Mouse (Mus musculus) CH12.LX (cell line): ENCODE measurements around the gene Trabd2b. TPM values are rescaled to one million over a fixed set of nuclear protein-coding genes. Genes with fewer than 3 reads are reported as not detected.

Experiments
- DNase-seq: peaks from one replicate; pipeline ENCODE4 v3.0.0-alpha.2; 2013; ENCODE audit errors: extremely low read depth
- H3K27ac ChIP-seq: 2 replicates; pipeline ENCODE4 v1.5.1; 2012; ENCODE audit warnings: low read depth, mild to moderate bottlenecking, control low read depth, moderate library complexity; ENCODE audit not compliant: insufficient read depth
- H3K27me3 ChIP-seq: replicated peaks from 2 replicates; pipeline ENCODE3; 2012; ENCODE audit warnings: inconsistent platforms
- H3K36me3 ChIP-seq, 2 experiments: replicated peaks in 1 of 2; 2 replicates each; pipeline versions ENCODE3 to v1.6.1; 2012; ENCODE audit warnings: inconsistent platforms in 1 of 2, low read length in 1 of 2, mild to moderate bottlenecking in 1 of 2, mixed read lengths in 1 of 2, moderate library complexity in 1 of 2; ENCODE audit not compliant: control insufficient read depth in 1 of 2, insufficient read depth in 1 of 2
- H3K4me1 ChIP-seq, 2 experiments: 2 replicates each; pipeline ENCODE4 v1.6.1; 2012; ENCODE audit warnings: inconsistent platforms in 1 of 2, moderate library complexity in 1 of 2; ENCODE audit not compliant: insufficient read depth in 2 of 2, control insufficient read depth in 1 of 2
- H3K4me2 ChIP-seq: 2 replicates; pipeline ENCODE4 v1.6.1; 2012; ENCODE audit warnings: low read depth, mild to moderate bottlenecking, control low read depth; ENCODE audit not compliant: poor library complexity, insufficient read depth, severe bottlenecking
- H3K4me3 ChIP-seq, 3 experiments: fragments of 150-350 bp in 1 of 3; sonication (generic) in 1 of 3; replicated peaks in 1 of 3; 2 replicates each; pipeline versions ENCODE3 to v1.5.1; 2011 to 2012; ENCODE audit warnings: low read depth in 2 of 3, low read length in 2 of 3, mild to moderate bottlenecking in 2 of 3, moderate library complexity in 2 of 3, control low read depth in 1 of 3, improper control_type of control experiment in 1 of 3, inconsistent platforms in 1 of 3, mixed read lengths in 1 of 3; ENCODE audit not compliant: poor library complexity in 1 of 3
- H3K79me2 ChIP-seq: replicated peaks from 2 replicates; pipeline ENCODE4 v1.6.1; 2012; ENCODE audit warnings: mild to moderate bottlenecking, moderate library complexity; ENCODE audit not compliant: control insufficient read depth, poor library complexity, insufficient read depth, severe bottlenecking; ENCODE audit errors: extremely low read depth
- H3K9ac ChIP-seq: 2 replicates; pipeline ENCODE4 v1.6.1; 2012; ENCODE audit warnings: low read depth, mild to moderate bottlenecking, control low read depth, moderate library complexity; ENCODE audit not compliant: insufficient read depth
- H3K9me3 ChIP-seq: replicated peaks from 2 replicates; pipeline ENCODE3; 2012; ENCODE audit warnings: low read length, inconsistent platforms, mixed read lengths
- CHD1 ChIP-seq: IDR thresholded peaks from 2 replicates; pipeline ENCODE4 v1.6.1; 2012; ENCODE audit warnings: low read depth, low read length, improper control_type of control experiment, inconsistent platforms
- ELF1 ChIP-seq: IDR thresholded peaks from 2 replicates; pipeline ENCODE4 v1.6.1; 2014; ENCODE audit warnings: low read depth, mild to moderate bottlenecking, inconsistent platforms, low read length, improper control_type of control experiment
- ETS1 ChIP-seq: conservative IDR thresholded peaks from 2 replicates; pipeline ENCODE4 v1.6.1; 2012; ENCODE audit warnings: low read depth, mild to moderate bottlenecking, inconsistent platforms, low read length, improper control_type of control experiment, moderate library complexity
- GABPA ChIP-seq: IDR thresholded peaks from 2 replicates; pipeline ENCODE4 v1.6.1; 2012; ENCODE audit warnings: low read depth, low read length, improper control_type of control experiment, inconsistent platforms; ENCODE audit not compliant: insufficient replicate concordance
- JUN ChIP-seq: IDR thresholded peaks from 2 replicates; pipeline ENCODE4 v1.6.1; 2011; ENCODE audit warnings: low read depth, mild to moderate bottlenecking, low read length, improper control_type of control experiment, moderate library complexity; ENCODE audit not compliant: insufficient read depth
- KAT2A ChIP-seq: IDR thresholded peaks from 2 replicates; pipeline ENCODE4 v1.6.1; 2012; ENCODE audit warnings: low read length, improper control_type of control experiment, inconsistent platforms; ENCODE audit not compliant: insufficient replicate concordance
- MAX ChIP-seq: IDR thresholded peaks from 2 replicates; pipeline ENCODE4 v1.6.1; 2011; ENCODE audit warnings: low read length, improper control_type of control experiment
- MAZ ChIP-seq: IDR thresholded peaks from 2 replicates; pipeline ENCODE4 v1.6.1; 2012; ENCODE audit warnings: low read depth, mild to moderate bottlenecking, inconsistent platforms, low read length, improper control_type of control experiment, moderate library complexity
- MEF2A ChIP-seq: IDR thresholded peaks from 2 replicates; pipeline ENCODE4 v1.6.1; 2014; ENCODE audit warnings: low read depth, mild to moderate bottlenecking, inconsistent platforms, low read length, improper control_type of control experiment, borderline replicate concordance
- MYC ChIP-seq: IDR thresholded peaks from 2 replicates; pipeline ENCODE4 v1.6.1; 2011; ENCODE audit warnings: low read depth, mild to moderate bottlenecking, improper control_type of control experiment, low read length
- NELFE ChIP-seq: IDR thresholded peaks from 2 replicates; pipeline ENCODE4 v1.6.1; 2011; ENCODE audit warnings: low read depth, low read length, improper control_type of control experiment
- NRF1 ChIP-seq: IDR thresholded peaks from 2 replicates; pipeline ENCODE4 v1.6.1; 2014; ENCODE audit warnings: low read depth, mild to moderate bottlenecking, inconsistent platforms, low read length, improper control_type of control experiment, moderate library complexity
- POLR2A ChIP-seq: IDR thresholded peaks from 2 replicates; pipeline ENCODE4 v1.6.1; 2011; ENCODE audit warnings: low read depth, mild to moderate bottlenecking, improper control_type of control experiment, low read length
- POLR2AphosphoS2 ChIP-seq: IDR thresholded peaks from 2 replicates; pipeline ENCODE4 v1.6.1; 2011; ENCODE audit warnings: low read depth, low read length, improper control_type of control experiment
- RCOR1 ChIP-seq: conservative IDR thresholded peaks from 2 replicates; pipeline ENCODE4 v1.6.1; 2012; ENCODE audit warnings: low read depth, mild to moderate bottlenecking, inconsistent platforms, low read length, improper control_type of control experiment
- SMC3 ChIP-seq: IDR thresholded peaks from 2 replicates; pipeline ENCODE4 v1.6.1; 2011; ENCODE audit warnings: low read depth, low read length, improper control_type of control experiment
- TBP ChIP-seq: conservative IDR thresholded peaks from 2 replicates; pipeline ENCODE4 v1.6.1; 2011; ENCODE audit warnings: low read depth, low read length, improper control_type of control experiment
- TCF12 ChIP-seq: IDR thresholded peaks from 2 replicates; pipeline ENCODE4 v1.6.1; 2014; ENCODE audit warnings: low read depth, mild to moderate bottlenecking, inconsistent platforms, low read length, improper control_type of control experiment
- UBTF ChIP-seq: IDR thresholded peaks from 2 replicates; pipeline ENCODE4 v1.6.1; 2012; ENCODE audit warnings: low read depth, mild to moderate bottlenecking, inconsistent platforms, low read length, improper control_type of control experiment, moderate library complexity
- USF2 ChIP-seq: conservative IDR thresholded peaks from 2 replicates; pipeline ENCODE4 v1.6.1; 2011; ENCODE audit warnings: low read depth, low read length, improper control_type of control experiment
- ZMIZ1 ChIP-seq: IDR thresholded peaks from 2 replicates; pipeline ENCODE4 v1.6.1; 2012; ENCODE audit warnings: low read depth, mild to moderate bottlenecking, inconsistent platforms, low read length, improper control_type of control experiment
- ZNF384 ChIP-seq: IDR thresholded peaks from 2 replicates; pipeline ENCODE4 v1.6.1; 2012; ENCODE audit warnings: low read depth, low read length, improper control_type of control experiment, inconsistent platforms
- dilution Hi-C: fragments of 300-500 bp; cut with MboI; formaldehyde crosslinking; loops from 2 replicates; pipeline ENCODE4 v1.14.3; 2020; ENCODE audit warnings: low sequenced_read_pairs; ENCODE audit not compliant: extremely low pct_unique_long_range_greater_than_20kb, extremely low pct_ligation_motif_present
- in situ Hi-C: fragments of 300-500 bp; cut with MboI; formaldehyde crosslinking; loops from 3 replicates; pipeline ENCODE4 v1.14.3; 2019; ENCODE audit warnings: low sequenced_read_pairs, low pct_ligation_motif_present, low pct_unique_long_range_greater_than_20kb, mixed read lengths
- polyA plus RNA-seq: library from polyadenylated mRNA; unstranded; fragments of >175 nt; gene quantifications from 2 replicates; pipeline ENCODE4 v1.2.1, GENCODE M21; 2012; ENCODE audit warnings: low read depth; ENCODE audit not compliant: insufficient read length
- total RNA-seq, 2 experiments: library from RNA; depleted of rRNA; stranded (reverse); fragments of 300-350 nt in 1 of 2; fragments of >200 nt in 1 of 2; gene quantifications; 2 replicates each; pipeline ENCODE4 v1.2.3; 2012 to 2014

Trabd2b gene
- total and polyA plus RNA-seq, 3 experiments = not detected

- Histone ChIP-seq H3K27me3 (peaks cover 40% of the 10 kb centered on the region), H3K9me3 (no peaks in the 10 kb centered on the region), H3K4me1 (no peaks in the 10 kb centered on the region), H3K4me3 (no peak overlapping the region), H3K36me3 (no peaks in the 10 kb centered on the region), H3K4me2 (no peak overlapping the region), H3K27ac (no peak overlapping the region), H3K9ac (no peak overlapping the region), H3K79me2 (no peaks in the 10 kb centered on the region)
- in situ Hi-C loops (no loop called here), dilution Hi-C loops (no loop called here)
- TF ChIP-seq SMC3 (no peak), ZMIZ1 (no peak), UBTF (no peak), NRF1 (no peak), GABPA (no peak), MAX (no peak), NELFE (no peak), ETS1 (no peak), USF2 (no peak), MAZ (no peak), MEF2A (no peak), POLR2AphosphoS2 (no peak), TCF12 (no peak), POLR2A (no peak), CHD1 (no peak), RCOR1 (no peak), TBP (no peak), KAT2A (no peak)
- DNase-seq = no peak
These were observed 32.2 kb upstream of the Trabd2b start for GRCm38 (mm10) chr4:114374330-114374729.

- TF ChIP-seq JUN (no peak), MYC (no peak), ZNF384 (no peak), ELF1 (no peak), SMC3 (no peak)
- no peaks in the 10 kb centered on the region for H3K4me1 ChIP-seq
- no peaks in the 10 kb centered on the region for H3K9me3 ChIP-seq
- peaks cover 30% of the 10 kb centered on the region for H3K27me3 ChIP-seq
- no peaks in the 10 kb centered on the region for H3K36me3 ChIP-seq
- no peak overlapping the region for H3K4me3 ChIP-seq
- H3K9ac ChIP-seq = no peak overlapping the region
- dilution Hi-C loops (no loop called here), in situ Hi-C loops (no loop called here)
- DNase-seq = no peak
- H3K79me2 ChIP-seq = no peaks in the 10 kb centered on the region
- no peak overlapping the region for H3K4me2 ChIP-seq
- no peak overlapping the region for H3K27ac ChIP-seq
These were observed 29.0 kb upstream of the Trabd2b start for GRCm38 (mm10) chr4:114377531-114377930.
